Mouse (Mus musculus): ENCODE results near the gene Cnn2. TPM values are rescaled to one million over a fixed set of nuclear protein-coding genes. Genes with fewer than 3 reads are reported as not detected.

Cnn2 gene
- total RNA-seq, 2 experiments from 2014 or later = 5.6 to 8.0 TPM

DNA sequence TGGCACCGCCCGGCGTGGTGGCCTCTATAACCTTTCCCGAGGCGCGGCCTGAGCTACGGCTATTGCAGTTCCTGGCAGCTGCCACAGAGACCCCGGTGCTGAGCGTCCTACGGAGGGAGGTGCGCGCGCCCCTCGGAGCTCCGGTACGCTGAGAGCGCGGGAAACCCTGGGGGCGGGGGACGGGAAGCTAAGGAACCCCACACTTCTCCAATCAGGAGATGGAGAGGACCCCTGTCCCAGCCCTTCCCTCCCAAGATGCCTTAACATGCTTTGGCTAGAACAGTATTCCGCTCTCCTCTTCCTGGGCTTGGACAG lies 17.2 kb upstream of the Cnn2 start:
- Histone ChIP-seq H3K4me3 (peak overlapping the region; percentile 29), H3K27ac (no peak overlapping the region)
- no peak for DNase-seq (ENCODE audit: extremely low spot score in 1 of 2, low spot score in 2 of 2)
- intact Hi-C loops (cut with DNase I) = no loop called here
- TF ChIP-seq CTCF (IDR thresholded peaks at IDR 0.05) = no peak

- intact Hi-C loops (cut with DNase I) = no loop called here
- H3K4me3 ChIP-seq = no peak overlapping the region
- no peak for TF ChIP-seq CTCF (IDR thresholded peaks at IDR 0.05)
Measured at GRCm38 (mm10) chr10:79972831-79973230, 15.6 kb upstream of the Cnn2 start.

GRCm38 (mm10) chr10:79974087-79974486 lies 14.3 kb upstream of the Cnn2 start:
- DNase-seq (ENCODE audit: extremely low spot score in 1 of 2, low spot score in 2 of 2) = no peak
- no peak for TF ChIP-seq CTCF (IDR thresholded peaks at IDR 0.05)
- intact Hi-C loops (cut with DNase I) = no loop called here
- H3K4me3 ChIP-seq = no peak overlapping the region
- no peak overlapping the region for H3K27ac ChIP-seq

More at GRCm38 (mm10) chr10:79972831-79973230, 15.6 kb upstream of the Cnn2 start:
- DNase-seq (ENCODE audit: extremely low spot score in 1 of 2, low spot score in 2 of 2) = no peak
- no peak overlapping the region for H3K27ac ChIP-seq

DNA sequence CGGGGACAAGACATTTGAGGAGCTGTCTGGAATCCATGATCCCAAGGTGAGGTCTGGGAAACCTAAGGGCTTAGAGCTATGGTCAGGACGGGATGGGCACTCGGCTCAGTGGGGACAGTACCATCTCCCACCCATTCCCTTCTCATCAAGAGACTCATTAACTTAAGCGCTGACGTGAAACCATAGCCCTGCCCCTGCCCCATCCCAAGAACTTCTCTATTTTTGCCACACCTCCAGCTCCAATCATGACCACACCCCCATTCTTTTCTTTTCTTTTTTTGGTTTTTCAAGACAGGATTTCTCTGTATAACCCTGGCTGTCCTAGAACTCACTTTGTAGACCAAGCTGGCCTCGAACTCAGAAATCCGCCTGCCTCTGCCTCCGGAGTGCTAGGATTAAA lies 13.7 kb upstream of the Cnn2 start:
- no peak for TF ChIP-seq CTCF (IDR thresholded peaks at IDR 0.05)
- intact Hi-C loops (cut with DNase I) = no loop called here
- Histone ChIP-seq H3K4me3 (no peak overlapping the region), H3K27ac (no peak overlapping the region)
- DNase-seq (ENCODE audit: extremely low spot score in 1 of 2, low spot score in 2 of 2) = no peak

DNA sequence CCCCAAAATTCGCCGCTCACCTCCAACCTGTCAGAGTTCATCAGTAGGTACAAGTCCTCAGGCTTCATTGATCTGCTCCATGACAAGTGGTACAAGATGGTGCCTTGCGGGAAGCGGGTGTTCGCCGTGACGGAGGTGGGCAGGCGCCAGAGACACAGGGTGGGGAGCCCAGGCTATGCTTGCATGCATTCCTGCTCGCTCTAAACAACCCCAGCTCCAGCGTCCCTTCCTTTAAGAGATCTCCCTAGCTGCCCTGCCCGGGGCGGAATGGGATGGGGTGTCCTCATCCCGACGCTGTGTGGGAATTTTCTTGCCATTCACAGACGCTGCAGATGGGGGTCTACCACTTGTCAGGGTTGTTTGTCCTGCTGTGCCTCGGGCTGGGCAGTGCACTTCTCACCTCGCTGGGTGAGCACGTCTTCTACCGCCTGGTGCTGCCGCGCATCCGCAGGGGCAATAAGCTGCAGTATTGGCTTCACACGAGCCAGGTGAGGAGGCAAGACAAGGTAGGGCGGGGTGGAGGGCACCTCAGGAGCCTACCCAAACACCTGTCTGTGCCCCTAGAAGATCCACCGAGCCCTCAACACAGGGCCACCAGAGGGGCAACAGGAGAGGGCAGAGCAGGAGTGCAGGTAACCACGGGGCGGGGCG lies 12.2 kb upstream of the Cnn2 start:
- no peak for DNase-seq (ENCODE audit: extremely low spot score in 1 of 2, low spot score in 2 of 2)
- intact Hi-C loops (cut with DNase I) = no loop called here
- no peak for TF ChIP-seq CTCF (IDR thresholded peaks at IDR 0.05)

DNA sequence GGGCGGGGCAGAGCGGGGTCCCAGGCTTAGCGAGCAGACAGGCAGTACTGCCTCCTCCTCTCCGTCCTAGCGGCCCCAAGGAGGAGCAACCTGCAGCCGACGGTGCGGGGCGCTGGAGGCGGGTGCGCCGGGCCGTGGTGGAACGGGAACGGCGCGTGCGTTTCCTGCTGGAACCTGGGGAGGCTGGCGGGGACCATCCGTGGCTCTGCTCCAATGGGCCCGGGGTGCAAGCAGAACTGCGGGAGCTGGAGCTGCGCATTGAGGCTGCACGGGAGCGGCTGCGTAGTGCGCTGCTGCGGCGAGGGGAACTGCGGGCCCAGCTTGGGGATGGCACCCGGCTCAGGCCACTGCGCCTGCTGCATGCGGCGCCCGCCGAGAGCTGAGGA lies 11.7 kb upstream of the Cnn2 start:
- Histone ChIP-seq H3K27ac (no peak overlapping the region), H3K4me3 (no peak overlapping the region)
- no peak for DNase-seq (ENCODE audit: extremely low spot score in 1 of 2, low spot score in 2 of 2)
- TF ChIP-seq CTCF (IDR thresholded peaks at IDR 0.05) = no peak
- intact Hi-C loops (cut with DNase I) = no loop called here

More for the DNA sequence above, 12.2 kb upstream of the Cnn2 start:
- no peak overlapping the region for H3K27ac ChIP-seq
- H3K4me3 ChIP-seq = no peak overlapping the region

GRCm38 (mm10) chr10:79977324-79977723 lies 11.1 kb upstream of the Cnn2 start:
- intact Hi-C loops (cut with DNase I) = no loop called here
- DNase-seq (ENCODE audit: extremely low spot score in 1 of 2, low spot score in 2 of 2) = no peak
- H3K4me3 ChIP-seq = no peak overlapping the region
- no peak overlapping the region for H3K27ac ChIP-seq
- TF ChIP-seq CTCF (IDR thresholded peaks at IDR 0.05) = no peak

GRCm38 (mm10) chr10:79978061-79978460 lies 10.3 kb upstream of the Cnn2 start:
- DNase-seq (ENCODE audit: extremely low spot score in 1 of 2, low spot score in 2 of 2) = no peak
- intact Hi-C loops (cut with DNase I) = no loop called here
- H3K4me3 ChIP-seq = no peak overlapping the region
- H3K27ac ChIP-seq = no peak overlapping the region
- no peak for TF ChIP-seq CTCF (IDR thresholded peaks at IDR 0.05)

- no peak for DNase-seq (ENCODE audit: extremely low spot score in 1 of 2, low spot score in 2 of 2)
- TF ChIP-seq CTCF (IDR thresholded peaks at IDR 0.05) = no peak
- intact Hi-C loops (cut with DNase I) = loop anchor here (10.0 kb wide), 1 partner anchor 265 kb away; the partner anchor contains the start of gene Ndufs7
- Histone ChIP-seq H3K27ac (no peak overlapping the region), H3K4me3 (no peak overlapping the region)
Measured at GRCm38 (mm10) chr10:79979401-79980155, 8.8 kb upstream of the Cnn2 start.

- peak overlapping the region; percentile 87 for H3K27ac ChIP-seq
- H3K4me3 ChIP-seq = peak overlapping the region; percentile 77
- TF ChIP-seq CTCF (IDR thresholded peaks at IDR 0.05) = no peak
- DNase-seq (ENCODE audit: extremely low spot score in 1 of 2, low spot score in 2 of 2) = no peak
- intact Hi-C loops (cut with DNase I) = loop anchor here (10.0 kb wide), 1 partner anchor 262 kb away; the partner anchor contains the start of gene Ndufs7
Measured at GRCm38 (mm10) chr10:79983205-79983604, 5.2 kb upstream of the Cnn2 start.

DNA sequence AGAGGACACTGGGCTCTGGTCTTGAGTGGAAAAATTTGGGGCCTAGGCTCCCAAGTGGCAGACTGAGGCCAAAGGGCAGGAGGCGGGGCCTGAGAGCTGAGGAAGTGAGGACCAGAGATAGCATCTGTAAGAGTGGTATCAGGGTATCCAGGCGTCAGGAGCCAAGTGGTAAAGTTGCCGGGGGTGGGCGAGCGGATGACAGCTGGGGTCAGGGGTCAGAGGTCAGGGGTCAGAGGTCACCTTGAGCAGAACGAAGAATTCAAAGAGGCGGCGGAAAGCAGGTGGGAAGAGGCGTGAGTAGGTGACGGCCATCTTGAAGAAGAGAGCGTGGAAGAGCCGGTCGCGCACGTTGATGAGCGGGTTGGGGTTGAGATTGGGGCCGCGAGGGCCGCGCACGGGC lies 4.7 kb upstream of the Cnn2 start:
- TF ChIP-seq CTCF (IDR thresholded peaks at IDR 0.05) = no peak
- intact Hi-C loops (cut with DNase I) = loop anchor here (1.0 to 10.0 kb wide), 4 partner anchors 23 to 261 kb away; partner anchors contain the start of genes Ndufs7, Polr2e, Stk11 and Wdr18
- Histone ChIP-seq H3K4me3 (peak overlapping the region; percentile 77), H3K27ac (peak overlapping the region; percentile 87)
- DNase-seq (ENCODE audit: extremely low spot score in 1 of 2, low spot score in 2 of 2) = peak; percentile 58 to 68

- Histone ChIP-seq H3K4me3 (peak within 1 kb of the TSS; percentile 77), H3K27ac (peak within 1 kb of the TSS; percentile 98)
- intact Hi-C loops (cut with DNase I) = loop anchor here (1.0 to 10.0 kb wide), 4 partner anchors 24 to 260 kb away; partner anchors contain the start of genes Ndufs7, Polr2e, Stk11 and Wdr18
- peak; percentile 63 for TF ChIP-seq CTCF (IDR thresholded peaks at IDR 0.05)
- DNase-seq (ENCODE audit: extremely low spot score in 1 of 2, low spot score in 2 of 2) = peak; percentile 84 to 85
Measured at GRCm38 (mm10) chr10:79984195-79984816, 4.1 kb upstream of the Cnn2 start, which contains the start of gene Tmem259. TSS of gene Tmem259 (minus strand) at chr10:79984330.

Measured in left cerebral cortex, adult 2 months (tissue).